Mouse (Mus musculus) limb, embryonic 14.5 days (tissue): Measurements from ENCODE around the gene Cacna1g. TPM values are rescaled to one million over a fixed set of nuclear protein-coding genes. Genes with fewer than 3 reads are reported as not detected.

ENCODE experiments used
- ATAC-seq: fragments of 200-750 bp; cut with Nextera tagmentation; 2 replicates; pipeline ENCODE4 v1.8.0; 2017; ENCODE audit warnings: low read depth, moderate number of reproducible peaks, moderate TSS enrichment; ENCODE audit not compliant: low FRiP score
- DNase-seq: peaks from one replicate; pipeline ENCODE4 v3.0.0-alpha.2; 2015; ENCODE audit warnings: low spot score
- H3K27ac ChIP-seq: fragments of 300-500 bp; sonication (generic); replicated peaks from 2 replicates; pipeline ENCODE4 v1.5.1; 2014; ENCODE audit warnings: low read depth, mild to moderate bottlenecking, low read length, moderate library complexity, mixed read lengths
- H3K27me3 ChIP-seq: fragments of 300-500 bp; sonication (generic); 2 replicates; pipeline ENCODE4 v1.6.1; 2014; ENCODE audit warnings: low read length, mixed read lengths; ENCODE audit not compliant: control insufficient read depth, insufficient read depth
- H3K36me3 ChIP-seq: fragments of 300-500 bp; sonication (generic); 2 replicates; pipeline ENCODE4 v1.6.1; 2014; ENCODE audit warnings: mild to moderate bottlenecking, low read length, moderate library complexity, mixed read lengths; ENCODE audit not compliant: control insufficient read depth, insufficient read depth
- H3K4me1 ChIP-seq: fragments of 300-500 bp; sonication (generic); 2 replicates; pipeline ENCODE4 v1.6.1; 2014; ENCODE audit warnings: antibody characterized with exemption, low read length, mixed read lengths; ENCODE audit not compliant: control insufficient read depth, insufficient read depth
- H3K4me2 ChIP-seq: fragments of 300-500 bp; sonication (generic); replicated peaks from 2 replicates; pipeline ENCODE4 v1.6.1; 2014; ENCODE audit warnings: low read depth, mild to moderate bottlenecking, low read length, moderate library complexity; ENCODE audit not compliant: severe bottlenecking
- H3K4me3 ChIP-seq: fragments of 300-500 bp; sonication (generic); replicated peaks from 2 replicates; pipeline ENCODE4 v1.5.1; 2014; ENCODE audit warnings: low read length
- H3K9ac ChIP-seq: fragments of 300-500 bp; sonication (generic); 2 replicates; pipeline ENCODE4 v1.6.1; 2014; ENCODE audit warnings: mild to moderate bottlenecking, low read depth, low read length, moderate library complexity; ENCODE audit not compliant: severe bottlenecking
- H3K9me3 ChIP-seq: fragments of 300-500 bp; sonication (generic); 2 replicates; pipeline ENCODE4 v1.6.1; 2016; ENCODE audit warnings: low read length; ENCODE audit not compliant: control insufficient read depth
- POLR2A ChIP-seq: fragments of 200-500 bp; IDR thresholded peaks from 2 replicates; pipeline ENCODE4 v1.8.0; 2012; ENCODE audit warnings: inconsistent platforms, mild to moderate bottlenecking, moderate library complexity, borderline replicate concordance; ENCODE audit not compliant: insufficient read depth, insufficient read length; ENCODE audit errors: extremely low read depth
- WGBS: fragments of 180-500 bp; shearing (Covaris S2); extraction: QIAGEN DNeasy Blood & Tissue Kit; methylation state at CpG from one replicate; pipeline ENCODE4 v1.1.7; 2014; 5-methylcytosine and 5-hydroxymethylcytosine counted together
- polyA plus RNA-seq, 2 experiments: library from polyadenylated mRNA; depleted of rRNA in 1 of 2; stranded (reverse) in 1 of 2; unstranded in 1 of 2; fragments of >200 nt; fragmentation: Nextera tagmentation in 1 of 2; extraction: Ambion mirVana in 1 of 2; gene quantifications; 2 replicates each; pipeline versions ENCODE4 v1.2.1 to v1.2.3; 2012 to 2014

Gene Cacna1g
- polyA plus RNA-seq, 2 experiments = 49.0 to 449 TPM

DNA sequence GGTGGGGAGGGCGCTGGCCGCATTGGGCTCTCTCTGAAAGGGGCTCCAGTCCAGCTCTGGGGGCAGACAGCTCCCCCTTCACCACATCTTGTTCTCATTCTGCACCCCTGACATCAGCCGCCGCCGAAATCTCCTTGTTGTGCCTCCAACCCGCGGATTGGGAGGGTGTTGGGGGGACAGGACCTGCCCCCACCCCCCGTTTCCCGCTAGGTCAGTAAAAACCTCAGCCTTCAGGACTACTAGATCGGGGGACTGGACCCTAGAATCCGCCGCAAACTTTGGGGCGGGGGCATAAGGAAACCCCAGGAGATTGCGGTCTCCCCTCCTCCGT is 1.4 kb downstream of the Cacna1g start:
- H3K4me2 ChIP-seq = peak overlapping the region; percentile 64
- H3K27ac ChIP-seq = peak overlapping the region; percentile 96
- no peak for TF ChIP-seq POLR2A
- DNase-seq (peak; percentile 56), ATAC-seq (no peak)
- H3K9ac ChIP-seq = peak overlapping the region; percentile 95
- no peaks in the 10 kb centered on the region for H3K9me3 ChIP-seq
- peak overlapping the region; percentile 96 for H3K4me3 ChIP-seq
- H3K4me1 ChIP-seq = peaks cover 46% of the 10 kb centered on the region
- H3K27me3 ChIP-seq = no peaks in the 10 kb centered on the region
- 1% methylated on average over 15 of the region's 15 CpGs for WGBS
- 0 out of 2 replicates have a peak, but pooled peaks cover 3% of the 10 kb centered on the region for H3K36me3 ChIP-seq

DNA sequence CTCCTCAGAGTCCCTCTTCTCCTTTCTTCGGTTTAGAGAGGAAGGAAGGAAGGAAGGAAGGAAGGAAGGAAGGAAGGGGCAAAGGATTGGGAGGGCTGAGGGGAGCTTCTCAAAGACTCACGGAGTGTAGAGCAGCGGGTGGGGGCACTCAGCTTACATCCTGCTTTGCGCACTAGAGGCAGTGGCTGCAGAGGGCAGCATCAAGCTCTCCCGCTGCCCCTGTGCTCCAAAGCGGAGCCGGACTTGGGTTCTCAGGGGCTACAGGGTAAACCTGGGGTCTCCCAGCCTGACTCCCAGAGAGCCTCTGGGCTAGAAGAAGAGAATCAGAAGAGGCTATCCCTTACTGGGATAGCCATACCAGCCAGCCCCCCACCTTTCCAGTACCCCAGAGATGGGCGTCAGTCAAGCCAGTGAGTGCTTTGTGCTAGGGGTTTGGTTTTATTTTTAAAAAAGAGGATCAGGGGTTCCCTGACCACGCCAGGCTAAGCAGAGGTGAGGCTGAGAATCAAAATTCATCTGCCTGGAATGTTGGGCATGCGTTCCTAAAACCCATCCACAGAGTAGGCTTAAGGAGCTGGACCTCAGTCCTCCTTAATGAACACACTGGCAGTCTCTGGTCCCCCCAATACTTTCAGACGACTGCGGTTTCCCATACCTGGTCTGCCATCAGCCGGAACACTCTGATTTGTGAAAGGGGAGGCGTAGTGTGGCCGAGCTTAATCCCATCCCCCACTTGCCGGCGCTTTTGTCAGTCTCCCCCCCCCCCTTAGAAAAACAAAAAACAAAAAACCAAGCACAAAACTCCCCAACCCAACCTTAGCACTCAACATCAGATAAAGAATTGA is 2.0 kb downstream of the Cacna1g start:
- Histone ChIP-seq H3K27me3 (no peaks in the 10 kb centered on the region), H3K4me2 (peak overlapping the region; percentile 64), H3K27ac (peak overlapping the region; percentile 96), H3K36me3 (0 out of 2 replicates have a peak, but pooled peaks cover 3% of the 10 kb centered on the region), H3K9me3 (no peaks in the 10 kb centered on the region), H3K9ac (peak overlapping the region; percentile 95), H3K4me3 (peak overlapping the region; percentile 96), H3K4me1 (peaks cover 46% of the 10 kb centered on the region)
- 1% methylated on average over 17 of the region's 17 CpGs for WGBS
- DNase-seq (no peak), ATAC-seq (no peak)
- TF ChIP-seq POLR2A = no peak

DNA sequence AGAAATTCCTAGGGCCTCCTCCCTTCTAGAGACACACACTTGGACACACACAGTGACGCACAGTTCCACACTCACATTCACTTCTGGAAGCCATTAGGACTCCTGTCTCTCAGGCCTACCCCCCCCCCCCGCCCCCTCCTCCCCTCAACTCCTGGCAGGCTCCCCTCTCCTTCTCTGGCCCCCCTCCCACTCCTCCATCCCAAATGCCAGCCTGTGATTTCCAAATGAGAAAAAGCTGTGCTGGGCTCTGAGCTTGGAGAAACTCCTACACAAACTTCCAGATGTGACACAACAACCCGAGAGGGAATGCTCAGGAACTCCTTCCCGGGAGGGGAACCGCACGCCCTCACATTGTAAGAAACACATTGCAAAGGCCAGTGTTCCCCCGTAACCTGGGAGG is 3.6 kb downstream of the Cacna1g start:
- Histone ChIP-seq H3K4me1 (peaks cover 51% of the 10 kb centered on the region), H3K27ac (peak overlapping the region; percentile 96)
- WGBS = 28% methylated on average over 7 of the region's 7 CpGs

DNA sequence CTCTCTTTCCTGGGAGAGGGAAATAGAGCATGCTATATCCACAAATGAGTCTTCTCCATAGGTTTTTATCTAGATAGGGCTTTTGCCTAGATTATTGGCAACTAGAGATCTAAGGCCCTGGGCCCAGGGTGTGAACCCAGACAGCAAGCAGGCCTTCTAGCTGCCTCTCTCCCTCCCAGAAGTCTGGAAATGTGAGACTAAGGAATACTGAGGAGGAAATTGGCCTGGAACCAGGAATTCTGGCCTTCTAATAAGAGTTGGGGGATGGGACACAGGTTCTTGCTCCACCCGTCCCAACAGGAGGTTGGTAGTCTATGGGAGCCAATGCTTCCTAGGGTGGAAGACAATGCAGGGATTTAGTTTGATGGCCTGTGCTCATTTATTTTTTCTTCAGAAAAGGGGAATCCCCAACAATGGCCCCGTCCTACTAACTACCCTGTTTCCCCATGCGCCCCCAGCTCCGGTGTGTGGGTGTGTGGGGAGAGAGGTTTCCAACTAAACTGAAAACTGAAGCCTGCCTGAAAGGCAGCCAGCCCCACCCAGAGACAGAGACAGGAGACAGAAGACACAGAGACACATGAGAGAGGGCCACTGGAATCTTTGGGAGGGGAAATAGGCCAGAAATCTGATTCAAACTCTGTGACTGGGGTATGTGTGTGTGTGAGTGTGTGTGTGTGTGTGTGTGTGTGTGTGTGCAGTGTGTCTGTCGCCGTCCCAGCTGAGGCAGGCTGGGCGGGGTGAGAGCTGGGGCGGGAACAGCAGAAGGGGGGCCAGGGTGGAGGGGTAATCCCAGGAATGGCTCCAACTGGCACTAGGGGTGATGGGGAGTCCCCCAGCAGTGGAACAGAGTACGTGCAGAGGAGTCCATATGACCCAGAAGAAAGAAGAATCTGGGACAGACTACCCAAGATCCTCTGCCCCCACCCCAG is 4.6 kb downstream of the Cacna1g start:
- WGBS = 14% methylated on average over 8 of the region's 9 CpGs

More for the DNA sequence above, 3.6 kb downstream of the Cacna1g start:
- TF ChIP-seq POLR2A = no peak; the same call in 1 of the 2 replicates
- peak; percentile 78 for DNase-seq
- ATAC-seq = peak; percentile 3; the same call in 1 of the 2 replicates
- Histone ChIP-seq H3K4me2 (peak overlapping the region; percentile 64), H3K9me3 (no peaks in the 10 kb centered on the region), H3K36me3 (peaks cover 13% of the 10 kb centered on the region; the same call in 1 of the 2 replicates), H3K27me3 (no peaks in the 10 kb centered on the region), H3K4me3 (peak overlapping the region; percentile 96), H3K9ac (peak overlapping the region; percentile 95)

More for the DNA sequence above, 4.6 kb downstream of the Cacna1g start:
- Histone ChIP-seq H3K4me2 (peak overlapping the region; percentile 64), H3K9me3 (no peaks in the 10 kb centered on the region), H3K4me1 (peaks cover 52% of the 10 kb centered on the region), H3K27me3 (no peaks in the 10 kb centered on the region), H3K9ac (peak overlapping the region; percentile 18; the same call in 1 of the 2 replicates), H3K27ac (peak overlapping the region; percentile 96), H3K36me3 (peaks cover 16% of the 10 kb centered on the region; the same call in 1 of the 2 replicates), H3K4me3 (peak overlapping the region; percentile 96)
- ATAC-seq (peak; percentile 1; the same call in 1 of the 2 replicates), DNase-seq (peak; percentile 91)
- TF ChIP-seq POLR2A = no peak
